Mouse (Mus musculus) heart, adult 9 months (tissue): Measurements from ENCODE around the gene Krtap24-1.

Source experiments
- DNase-seq, 2 experiments: peaks; one replicate each; pipeline ENCODE4 v3.0.0; 2022; ENCODE audit warnings: low spot score in 2 of 2

The Krtap24-1 gene

GRCm38 (mm10) chr16:88611922-88612321 is at the start of gene Krtap24-1:
TSS of gene Krtap24-1 (minus strand) at chr16:88612279.
- no peak for DNase-seq

- no peak for DNase-seq
These were observed 45.3 kb upstream of the Krtap24-1 start for GRCm38 (mm10) chr16:88657426-88657825.

GRCm38 (mm10) chr16:88651952-88652351 is 39.9 kb upstream of the Krtap24-1 start:
- no peak for DNase-seq

GRCm38 (mm10) chr16:88651082-88651481 is 39.0 kb upstream of the Krtap24-1 start:
- DNase-seq, result no peak

GRCm38 (mm10) chr16:88647358-88647846 is 35.3 kb upstream of the Krtap24-1 start, which contains the start of gene Krtap26-1:
TSS of gene Krtap26-1 (minus strand) at chr16:88647796.
- DNase-seq, result no peak

- DNase-seq, result no peak
These were observed 34.5 kb upstream of the Krtap24-1 start for GRCm38 (mm10) chr16:88646366-88647111.

GRCm38 (mm10) chr16:88640053-88640452 is 28.0 kb upstream of the Krtap24-1 start:
- no peak for DNase-seq

- peak in 1 of 2 experiments; percentile 3 for DNase-seq
These were observed 23.1 kb upstream of the Krtap24-1 start for GRCm38 (mm10) chr16:88635142-88635541.

GRCm38 (mm10) chr16:88631474-88631873 is 19.4 kb upstream of the Krtap24-1 start:
- DNase-seq, result no peak

GRCm38 (mm10) chr16:88627566-88627965 is 15.5 kb upstream of the Krtap24-1 start, which contains the start of gene 2310079G19Rik:
TSS of gene 2310079G19Rik (minus strand) at chr16:88627666.
- DNase-seq, result no peak

- no peak for DNase-seq
These were observed 633 bp upstream of the Krtap24-1 start for GRCm38 (mm10) chr16:88612712-88613111.

- DNase-seq, result no peak
These were observed 7.5 kb downstream of the Krtap24-1 start for GRCm38 (mm10) chr16:88604570-88604969.

GRCm38 (mm10) chr16:88602464-88602863 is 9.6 kb downstream of the Krtap24-1 start:
- DNase-seq, result no peak

GRCm38 (mm10) chr16:88600303-88600702 is 11.8 kb downstream of the Krtap24-1 start:
- no peak for DNase-seq

GRCm38 (mm10) chr16:88599504-88600237 is 12.4 kb downstream of the Krtap24-1 start:
- DNase-seq, result no peak

- no peak for DNase-seq
These were observed 19.3 kb downstream of the Krtap24-1 start for GRCm38 (mm10) chr16:88592758-88593157.

- no peak for DNase-seq
These were observed 28.7 kb downstream of the Krtap24-1 start for GRCm38 (mm10) chr16:88583338-88583737.

- no peak for DNase-seq
These were observed 36.0 kb downstream of the Krtap24-1 start for GRCm38 (mm10) chr16:88575885-88576679.

GRCm38 (mm10) chr16:88572904-88573404 is 39.1 kb downstream of the Krtap24-1 start:
- no peak for DNase-seq

- no peak for DNase-seq
These were observed 41.9 kb downstream of the Krtap24-1 start for GRCm38 (mm10) chr16:88570136-88570535.

GRCm38 (mm10) chr16:88569732-88570131 is 42.3 kb downstream of the Krtap24-1 start:
- DNase-seq, result no peak

GRCm38 (mm10) chr16:88569096-88569495 is 43.0 kb downstream of the Krtap24-1 start:
- DNase-seq, result no peak
